Mouse (Mus musculus) testis, adult 2 months (tissue): Measurements from ENCODE around the gene Xxylt1.

Source experiments
- CTCF ChIP-seq: fragments of 200-500 bp; IDR thresholded peaks from 2 replicates; pipeline ENCODE4 v1.5.1; 2012; ENCODE audit warnings: low read depth, mild to moderate bottlenecking, inconsistent platforms, low read length, moderate library complexity; ENCODE audit not compliant: control insufficient read depth, insufficient read depth, insufficient replicate concordance
- POLR2A ChIP-seq: fragments of 200-500 bp; IDR thresholded peaks from 2 replicates; pipeline ENCODE4 v1.6.1; 2012; ENCODE audit warnings: low read depth, mild to moderate bottlenecking, inconsistent platforms, low read length, moderate library complexity; ENCODE audit not compliant: control insufficient read depth

GRCm38 (mm10) chr16:31025516-31025915 is 55.7 kb downstream of the Xxylt1 start:
- TF ChIP-seq CTCF, result no peak
- no peak for TF ChIP-seq POLR2A
